Mouse (Mus musculus): ENCODE data around the gene Dock6. TPM values are rescaled to one million over a fixed set of nuclear protein-coding genes. Genes with fewer than 3 reads are reported as not detected.

Gene Dock6
- total and polyA plus RNA-seq, 3 experiments = 0.79 to 3.6 (median 3.3) TPM

- in situ Hi-C loops (cut with MboI; ENCODE audit: low pct_ligation_motif_present, low pct_unique_long_range_greater_than_20kb, low sequenced_read_pairs) (no loop called here), dilution Hi-C loops (cut with MboI; ENCODE audit: extremely low pct_ligation_motif_present, extremely low pct_unique_long_range_greater_than_20kb, low sequenced_read_pairs) (no loop called here)
- Histone ChIP-seq H3K9ac (ENCODE audit: insufficient read depth, low read depth) (no peak overlapping the region), H3K36me3 (replicated peaks in 1 of 2; ENCODE audit: control insufficient read depth in 1 of 2, insufficient read depth in 1 of 2, low read length in 1 of 2) (no peaks in the 10 kb centered on the region), H3K27ac (ENCODE audit: insufficient read depth, low read depth) (no peak overlapping the region), H3K27me3 (replicated peaks) (no peaks in the 10 kb centered on the region), H3K79me2 (replicated peaks; ENCODE audit: control insufficient read depth, extremely low read depth, insufficient read depth, poor library complexity, severe bottlenecking) (no peaks in the 10 kb centered on the region), H3K4me1 (ENCODE audit: control insufficient read depth in 1 of 2, insufficient read depth in 2 of 2) (no peaks in the 10 kb centered on the region), H3K9me3 (replicated peaks; ENCODE audit: low read length) (no peaks in the 10 kb centered on the region), H3K4me2 (ENCODE audit: insufficient read depth, low read depth, poor library complexity, severe bottlenecking) (no peak overlapping the region), H3K4me3 (replicated peaks in 1 of 3; ENCODE audit: low read depth in 2 of 3, low read length in 2 of 3, poor library complexity in 1 of 3) (no peak overlapping the region)
- DNase-seq (ENCODE audit: extremely low read depth) = no peak
- TF ChIP-seq ZNF384 (IDR thresholded peaks at IDR 0.05; ENCODE audit: low read depth, low read length) (no peak), JUND (conservative IDR thresholded peaks at IDR 0.05; ENCODE audit: low read depth, low read length) (no peak), HCFC1 (IDR thresholded peaks at IDR 0.05; ENCODE audit: low read depth, low read length) (no peak), UBTF (IDR thresholded peaks at IDR 0.05; ENCODE audit: low read depth, low read length) (no peak), TBP (conservative IDR thresholded peaks at IDR 0.05; ENCODE audit: low read depth, low read length) (no peak)
These were observed 84.5 kb downstream of the Dock6 start for GRCm38 (mm10) chr9:21767896-21768295.

- Histone ChIP-seq H3K36me3 (replicated peaks in 1 of 2; ENCODE audit: control insufficient read depth in 1 of 2, insufficient read depth in 1 of 2, low read length in 1 of 2) (no peaks in the 10 kb centered on the region), H3K27ac (ENCODE audit: insufficient read depth, low read depth) (no peak overlapping the region), H3K9me3 (replicated peaks; ENCODE audit: low read length) (no peaks in the 10 kb centered on the region), H3K4me3 (replicated peaks in 1 of 3; ENCODE audit: low read depth in 2 of 3, low read length in 2 of 3, poor library complexity in 1 of 3) (no peak overlapping the region), H3K79me2 (replicated peaks; ENCODE audit: control insufficient read depth, extremely low read depth, insufficient read depth, poor library complexity, severe bottlenecking) (peaks cover 5% of the 10 kb centered on the region; the same call in 1 of the 2 replicates), H3K27me3 (replicated peaks) (no peaks in the 10 kb centered on the region), H3K4me2 (ENCODE audit: insufficient read depth, low read depth, poor library complexity, severe bottlenecking) (no peak overlapping the region), H3K4me1 (ENCODE audit: control insufficient read depth in 1 of 2, insufficient read depth in 2 of 2) (peaks cover 0 to 6% of the 10 kb centered on the region in 2 experiments; a peak in 3 of 4 replicates), H3K9ac (ENCODE audit: insufficient read depth, low read depth) (no peak overlapping the region)
- in situ Hi-C loops (cut with MboI; ENCODE audit: low pct_ligation_motif_present, low pct_unique_long_range_greater_than_20kb, low sequenced_read_pairs) = no loop called here
- DNase-seq (ENCODE audit: extremely low read depth) = no peak
- dilution Hi-C loops (cut with MboI; ENCODE audit: extremely low pct_ligation_motif_present, extremely low pct_unique_long_range_greater_than_20kb, low sequenced_read_pairs) = no loop called here
- peak in 1 of 2 experiments; percentile 14; a peak in 2 of 4 replicates for TF ChIP-seq CTCF (conservative IDR thresholded peaks at IDR 0.05 in 1 of 2, IDR thresholded peaks at IDR 0.05 in 1 of 2; ENCODE audit: low read depth in 2 of 2, low read length in 2 of 2)
- TF ChIP-seq MAFK (IDR thresholded peaks at IDR 0.05; ENCODE audit: insufficient replicate concordance, low read length) = no peak
- TF ChIP-seq SMC3 (IDR thresholded peaks at IDR 0.05; ENCODE audit: low read depth, low read length) = peak; percentile 4; the same call in 1 of the 2 replicates
- peak; percentile 30; the same call in 1 of the 2 replicates for TF ChIP-seq ZNF384 (IDR thresholded peaks at IDR 0.05; ENCODE audit: low read depth, low read length)
These were observed 88.1 kb downstream of the Dock6 start for GRCm38 (mm10) chr9:21764084-21764999.

GRCm38 (mm10) chr9:21762135-21762534 lies 90.3 kb downstream of the Dock6 start:
- H3K79me2 ChIP-seq (replicated peaks; ENCODE audit: control insufficient read depth, extremely low read depth, insufficient read depth, poor library complexity, severe bottlenecking) = peaks cover 14% of the 10 kb centered on the region; the same call in 1 of the 2 replicates
- H3K4me3 ChIP-seq (replicated peaks in 1 of 3; ENCODE audit: low read depth in 2 of 3, low read length in 2 of 3, poor library complexity in 1 of 3) = no peak overlapping the region
- no peaks in the 10 kb centered on the region for H3K27me3 ChIP-seq (replicated peaks)
- no peak for TF ChIP-seq CTCF (conservative IDR thresholded peaks at IDR 0.05 in 1 of 2, IDR thresholded peaks at IDR 0.05 in 1 of 2; ENCODE audit: low read depth in 2 of 2, low read length in 2 of 2)
- TF ChIP-seq PAX5 (IDR thresholded peaks at IDR 0.05; ENCODE audit: low read length) = no peak
- TF ChIP-seq CHD1 (IDR thresholded peaks at IDR 0.05; ENCODE audit: low read depth, low read length) = no peak
- no peak for TF ChIP-seq MYC (IDR thresholded peaks at IDR 0.05; ENCODE audit: low read depth, low read length)
- TF ChIP-seq ETS1 (conservative IDR thresholded peaks at IDR 0.05; ENCODE audit: low read depth, low read length) = no peak
- TF ChIP-seq GABPA (IDR thresholded peaks at IDR 0.05; ENCODE audit: insufficient replicate concordance, low read depth, low read length) = no peak
- no peak for TF ChIP-seq BHLHE40 (IDR thresholded peaks at IDR 0.05; ENCODE audit: low read depth, low read length)
- no peak for TF ChIP-seq POLR2A (IDR thresholded peaks at IDR 0.05; ENCODE audit: low read depth, low read length)
- no peak for TF ChIP-seq HCFC1 (IDR thresholded peaks at IDR 0.05; ENCODE audit: low read depth, low read length)
- H3K4me1 ChIP-seq (ENCODE audit: control insufficient read depth in 1 of 2, insufficient read depth in 2 of 2) = peaks cover 4 to 27% of the 10 kb centered on the region in 2 experiments
- dilution Hi-C loops (cut with MboI; ENCODE audit: extremely low pct_ligation_motif_present, extremely low pct_unique_long_range_greater_than_20kb, low sequenced_read_pairs) = no loop called here
- H3K9ac ChIP-seq (ENCODE audit: insufficient read depth, low read depth) = no peak overlapping the region
- H3K4me2 ChIP-seq (ENCODE audit: insufficient read depth, low read depth, poor library complexity, severe bottlenecking) = no peak overlapping the region
- H3K27ac ChIP-seq (ENCODE audit: insufficient read depth, low read depth) = no peak overlapping the region
- no peak for DNase-seq (ENCODE audit: extremely low read depth)
- peaks cover 3 to 9% of the 10 kb centered on the region in 2 experiments for H3K36me3 ChIP-seq (replicated peaks in 1 of 2; ENCODE audit: control insufficient read depth in 1 of 2, insufficient read depth in 1 of 2, low read length in 1 of 2)
- H3K9me3 ChIP-seq (replicated peaks; ENCODE audit: low read length) = no peaks in the 10 kb centered on the region
- in situ Hi-C loops (cut with MboI; ENCODE audit: low pct_ligation_motif_present, low pct_unique_long_range_greater_than_20kb, low sequenced_read_pairs) = no loop called here
